Mouse (Mus musculus): ENCODE data around the gene Kctd18. TPM values are rescaled to one million over a fixed set of nuclear protein-coding genes. Genes with fewer than 3 reads are reported as not detected.

The Kctd18 gene
- total RNA-seq (2012; rRNA removed): 10.5 and 12.8 TPM in 2 replicates
- total RNA-seq (2014; rRNA removed): 19.8 and 22.3 TPM in 2 replicates
- 14.8 and 18.5 TPM in 2 replicates for polyA plus RNA-seq (2012; ENCODE audit: insufficient read length, low read depth)

- no peak for TF ChIP-seq JUND (conservative IDR thresholded peaks at IDR 0.05; ENCODE audit: low read depth, low read length)
- no peak for TF ChIP-seq USF1 (IDR thresholded peaks at IDR 0.05; ENCODE audit: low read depth, low read length)
- TF ChIP-seq EP300 (IDR thresholded peaks at IDR 0.05; ENCODE audit: low read length): no peak
- TF ChIP-seq ZNF384 (IDR thresholded peaks at IDR 0.05; ENCODE audit: low read depth, low read length): no peak
- no peak for TF ChIP-seq NRF1 (IDR thresholded peaks at IDR 0.05; ENCODE audit: low read depth, low read length)
- TF ChIP-seq ZC3H11A (IDR thresholded peaks at IDR 0.05; ENCODE audit: low read depth, low read length): no peak
- no peak for TF ChIP-seq IRF4 (IDR thresholded peaks at IDR 0.05; ENCODE audit: low read depth, low read length)
- TF ChIP-seq MAZ (IDR thresholded peaks at IDR 0.05; ENCODE audit: low read depth, low read length): no peak
- TF ChIP-seq MXI1 (IDR thresholded peaks at IDR 0.05; ENCODE audit: low read depth, low read length): no peak
- TF ChIP-seq ETS1 (conservative IDR thresholded peaks at IDR 0.05; ENCODE audit: low read depth, low read length): no peak
- dilution Hi-C loops (cut with MboI; ENCODE audit: extremely low pct_ligation_motif_present, extremely low pct_unique_long_range_greater_than_20kb, low sequenced_read_pairs): no loop called here
- peaks cover 42 to 90% of the 10 kb centered on the region in 2 experiments for H3K36me3 ChIP-seq (replicated peaks in 1 of 2; ENCODE audit: control insufficient read depth in 1 of 2, insufficient read depth in 1 of 2, low read length in 1 of 2)
Measured at GRCm38 (mm10) chr1:58018856-58019255, at the start of gene Kctd18. Gene Kctd18, minus strand, starts transcription at chr1:58018956.

GRCm38 (mm10) chr1:58065606-58066005 lies 46.9 kb upstream of the Kctd18 start:
- dilution Hi-C loops (cut with MboI; ENCODE audit: extremely low pct_ligation_motif_present, extremely low pct_unique_long_range_greater_than_20kb, low sequenced_read_pairs): no loop called here
- TF ChIP-seq MAFK (IDR thresholded peaks at IDR 0.05; ENCODE audit: insufficient replicate concordance, low read length) (no peak), ETS1 (conservative IDR thresholded peaks at IDR 0.05; ENCODE audit: low read depth, low read length) (no peak), GABPA (IDR thresholded peaks at IDR 0.05; ENCODE audit: insufficient replicate concordance, low read depth, low read length) (no peak), USF2 (conservative IDR thresholded peaks at IDR 0.05; ENCODE audit: low read depth, low read length) (no peak), ZKSCAN1 (IDR thresholded peaks at IDR 0.05; ENCODE audit: borderline replicate concordance, low read depth, low read length) (no peak), ELF1 (IDR thresholded peaks at IDR 0.05; ENCODE audit: low read depth, low read length) (no peak), E2F4 (IDR thresholded peaks at IDR 0.05; ENCODE audit: insufficient replicate concordance, low read depth, low read length) (no peak), PAX5 (IDR thresholded peaks at IDR 0.05; ENCODE audit: low read length) (no peak), EP300 (IDR thresholded peaks at IDR 0.05; ENCODE audit: low read length) (no peak), MAZ (IDR thresholded peaks at IDR 0.05; ENCODE audit: low read depth, low read length) (no peak), RAD21 (IDR thresholded peaks at IDR 0.05; ENCODE audit: low read depth, low read length) (no peak), CHD1 (IDR thresholded peaks at IDR 0.05; ENCODE audit: low read depth, low read length) (no peak), SIN3A (IDR thresholded peaks at IDR 0.05; ENCODE audit: low read length) (no peak), MEF2A (IDR thresholded peaks at IDR 0.05; ENCODE audit: borderline replicate concordance, low read depth, low read length) (no peak), JUN (IDR thresholded peaks at IDR 0.05; ENCODE audit: insufficient read depth, low read depth, low read length) (no peak), HCFC1 (IDR thresholded peaks at IDR 0.05; ENCODE audit: low read depth, low read length) (no peak), SMC3 (IDR thresholded peaks at IDR 0.05; ENCODE audit: low read depth, low read length) (no peak), NELFE (IDR thresholded peaks at IDR 0.05; ENCODE audit: low read depth, low read length) (no peak), BHLHE40 (IDR thresholded peaks at IDR 0.05; ENCODE audit: low read depth, low read length) (no peak)

More at GRCm38 (mm10) chr1:58018856-58019255, at the start of gene Kctd18:
- Histone ChIP-seq H3K9me3 (replicated peaks; ENCODE audit: low read length) (no peaks in the 10 kb centered on the region), H3K9ac (ENCODE audit: insufficient read depth, low read depth) (no peak within 1 kb of the TSS), H3K27me3 (replicated peaks) (no peaks in the 10 kb centered on the region), H3K4me1 (ENCODE audit: control insufficient read depth in 1 of 2, insufficient read depth in 2 of 2) (no peaks in the 10 kb centered on the region), H3K79me2 (replicated peaks; ENCODE audit: control insufficient read depth, extremely low read depth, insufficient read depth, poor library complexity, severe bottlenecking) (peaks cover 7% of the 10 kb centered on the region; the same call in 1 of the 2 replicates), H3K4me2 (ENCODE audit: insufficient read depth, low read depth, poor library complexity, severe bottlenecking) (no peak within 1 kb of the TSS), H3K27ac (ENCODE audit: insufficient read depth, low read depth) (no peak within 1 kb of the TSS), H3K4me3 (replicated peaks in 1 of 3; ENCODE audit: low read depth in 2 of 3, low read length in 2 of 3, poor library complexity in 1 of 3) (no peak within 1 kb of the TSS)
- no peak for DNase-seq (ENCODE audit: extremely low read depth)
- in situ Hi-C loops (cut with MboI; ENCODE audit: low pct_ligation_motif_present, low pct_unique_long_range_greater_than_20kb, low sequenced_read_pairs): no loop called here

More at GRCm38 (mm10) chr1:58065606-58066005, 46.9 kb upstream of the Kctd18 start:
- Histone ChIP-seq H3K27ac (ENCODE audit: insufficient read depth, low read depth) (no peak overlapping the region), H3K4me1 (ENCODE audit: control insufficient read depth in 1 of 2, insufficient read depth in 2 of 2) (peaks cover 3 to 8% of the 10 kb centered on the region in 2 experiments; a peak in 3 of 4 replicates), H3K9ac (ENCODE audit: insufficient read depth, low read depth) (peak overlapping the region; percentile 6; the same call in 1 of the 2 replicates), H3K4me2 (ENCODE audit: insufficient read depth, low read depth, poor library complexity, severe bottlenecking) (peak overlapping the region; percentile 46), H3K36me3 (replicated peaks in 1 of 2; ENCODE audit: control insufficient read depth in 1 of 2, insufficient read depth in 1 of 2, low read length in 1 of 2) (no peaks in the 10 kb centered on the region), H3K4me3 (replicated peaks in 1 of 3; ENCODE audit: low read depth in 2 of 3, low read length in 2 of 3, poor library complexity in 1 of 3) (no peak overlapping the region), H3K9me3 (replicated peaks; ENCODE audit: low read length) (no peaks in the 10 kb centered on the region), H3K27me3 (replicated peaks) (no peaks in the 10 kb centered on the region), H3K79me2 (replicated peaks; ENCODE audit: control insufficient read depth, extremely low read depth, insufficient read depth, poor library complexity, severe bottlenecking) (no peaks in the 10 kb centered on the region)
- in situ Hi-C loops (cut with MboI; ENCODE audit: low pct_ligation_motif_present, low pct_unique_long_range_greater_than_20kb, low sequenced_read_pairs): no loop called here
- DNase-seq (ENCODE audit: extremely low read depth): no peak
